ENCODE assay signal across 8 mouse cellular contexts in genomic region chr1:63178308-63178707, GRCm38 (mm10). TPM values are rescaled to one million over a fixed set of nuclear protein-coding genes. Genes with fewer than 3 reads are reported as not detected.
DNase-seq lines count a peak whose midpoint lies in the region; ATAC-seq and TF ChIP-seq lines count a peak whose summit lies in the region.

No protein-coding gene starts in this region.

- no peaks in the 10 kb centered on the region for H3K9me3 ChIP-seq in heart, postnatal 0 days (replicated peaks; ENCODE audit: control insufficient read depth, low read length)
- no peaks in the 10 kb centered on the region for H3K9me3 ChIP-seq in intestine, embryonic 15.5 days

- no peak overlapping the region for H3K9ac ChIP-seq in heart, postnatal 0 days (replicated peaks; ENCODE audit: low read depth, low read length)
- H3K9ac ChIP-seq in intestine, embryonic 15.5 days = peak overlapping the region; percentile 88; the same call in 1 of the 2 replicates

- H3K79me2 ChIP-seq in myocyte (ENCODE audit: control insufficient read depth, insufficient read depth) = peaks cover 46% of the 10 kb centered on the region

- no peak overlapping the region for H3ac ChIP-seq in myocyte (ENCODE audit: control insufficient read depth, insufficient read length)

- intact Hi-C loops in heart, postnatal 10 days (cut with DNase I) = no loop called here
- intact Hi-C loops in gastrocnemius, postnatal 36 days (cut with DNase I) = no loop called here

- peaks cover 20% of the 10 kb centered on the region for H3K4me1 ChIP-seq in heart, postnatal 0 days (ENCODE audit: control insufficient read depth, insufficient read depth)
- peaks cover 20% of the 10 kb centered on the region for H3K4me1 ChIP-seq in intestine, embryonic 15.5 days (replicated peaks)

- TF ChIP-seq POLR2A in myocyte (IDR thresholded peaks at IDR 0.05; ENCODE audit: insufficient read length, low read depth) = no peak

- no peak for DNase-seq in heart, postnatal 0 days (ENCODE audit: low spot score)
- DNase-seq in heart, postnatal 10 days = no peak
- DNase-seq in R1 (ENCODE audit: low read depth, low spot score) = peak; percentile 47
- DNase-seq in right cerebral cortex, postnatal 10 days (ENCODE audit: low spot score in 2 of 2) = no peak
- no peak for DNase-seq in gastrocnemius, postnatal 36 days

- peak overlapping the region; percentile 91 for H3K4me2 ChIP-seq in heart, postnatal 0 days (ENCODE audit: low read depth, low read length)
- peak overlapping the region; percentile 67 for H3K4me2 ChIP-seq in intestine, embryonic 15.5 days (replicated peaks)
- H3K4me2 ChIP-seq in myocyte (ENCODE audit: low read depth) = peak overlapping the region; percentile 85

- H3K4me3 ChIP-seq in heart, postnatal 0 days (ENCODE audit: low read depth, low read length) = no peak overlapping the region
- H3K4me3 ChIP-seq in intestine, embryonic 15.5 days (replicated peaks) = peak overlapping the region; percentile 95
- H3K4me3 ChIP-seq in myocyte = peak overlapping the region; percentile 99

- TF ChIP-seq EP300 in heart, postnatal 0 days (IDR thresholded peaks at IDR 0.05; ENCODE audit: low read depth) = no peak

- TF ChIP-seq CTCF in heart, postnatal 0 days (IDR thresholded peaks at IDR 0.05; ENCODE audit: low read depth) = no peak

- 66% methylated on average over 3 of the region's 3 CpGs for WGBS in heart, postnatal 0 days
- 71% methylated on average over 3 of the region's 3 CpGs for WGBS in intestine, embryonic 15.5 days

- no peak overlapping the region for H3K27ac ChIP-seq in heart, postnatal 0 days (ENCODE audit: low read depth)
- H3K27ac ChIP-seq in intestine, embryonic 15.5 days = no peak overlapping the region

- H3K36me3 ChIP-seq in heart, postnatal 0 days (replicated peaks; ENCODE audit: control insufficient read depth, insufficient read depth, low read length) = peaks cover 21% of the 10 kb centered on the region
- H3K36me3 ChIP-seq in intestine, embryonic 15.5 days = peaks cover 5% of the 10 kb centered on the region
- H3K36me3 ChIP-seq in myocyte (ENCODE audit: control insufficient read depth, insufficient read depth) = peaks cover 19% of the 10 kb centered on the region

- no peaks in the 10 kb centered on the region for H3K27me3 ChIP-seq in heart, postnatal 0 days (ENCODE audit: control insufficient read depth, insufficient read depth, low read length)
- H3K27me3 ChIP-seq in intestine, embryonic 15.5 days (replicated peaks) = no peaks in the 10 kb centered on the region
- no peaks in the 10 kb centered on the region for H3K27me3 ChIP-seq in myocyte (ENCODE audit: control insufficient read depth, insufficient read depth, insufficient read length)

- no peak for ATAC-seq in heart, postnatal 0 days (ENCODE audit: insufficient read depth, low read depth)
- no peak for ATAC-seq in intestine, embryonic 15.5 days
- no peak for ATAC-seq in cerebellum, adult (ENCODE audit: insufficient number of reproducible peaks, low FRiP score, low TSS enrichment)

TF ChIP-seq in myocyte, 11 proteins besides CTCF, POLR2A, EP300 and RAD21:
- TF ChIP-seq USF1 (IDR thresholded peaks at IDR 0.05; ENCODE audit: low read depth) (no peak), POLR2AphosphoS2 (IDR thresholded peaks at IDR 0.05; ENCODE audit: insufficient read length, low read depth) (no peak), TCF3 (IDR thresholded peaks at IDR 0.05; ENCODE audit: insufficient read length, low read depth) (no peak), REST (IDR thresholded peaks at IDR 0.05; ENCODE audit: insufficient read depth, insufficient read length) (no peak), MAX (IDR thresholded peaks at IDR 0.05; ENCODE audit: low read depth) (no peak), MYOG (IDR thresholded peaks at IDR 0.05; ENCODE audit: control insufficient read depth in 1 of 3, insufficient read depth in 1 of 3, insufficient read length in 2 of 3, low read depth in 2 of 3) (no peak), E2F4 (IDR thresholded peaks at IDR 0.05; ENCODE audit: insufficient read depth) (no peak), TCF12 (IDR thresholded peaks at IDR 0.05; ENCODE audit: insufficient read depth, poor library complexity, severe bottlenecking) (no peak), SRF (IDR thresholded peaks at IDR 0.05; ENCODE audit: control insufficient read depth, insufficient read length, low read depth) (no peak), CEBPB (IDR thresholded peaks at IDR 0.05; ENCODE audit: insufficient read depth, poor library complexity, severe bottlenecking) (no peak), MYOD1 (IDR thresholded peaks at IDR 0.05; ENCODE audit: control insufficient read depth in 1 of 3, insufficient read length in 2 of 3, low read depth in 2 of 3) (no peak)

RNA-seq across cellular contexts. Expression of gene Ndufs1, which starts 1.7 kb away (rescaled TPM):
- total RNA-seq in heart, postnatal 0 days (2014; rRNA removed; ENCODE audit: low replicate concordance) = 359 and 491 TPM in 2 replicates
- polyA plus RNA-seq in heart, postnatal 0 days (2015; fragmentation: Nextera tagmentation; extraction: Ambion mirVana) = 561 and 591 TPM in 2 replicates
- total RNA-seq in heart, postnatal 10 days (2021) = 100 to 1,000 TPM; 670 to 683 TPM
- 168 and 169 TPM in 2 replicates for polyA plus RNA-seq in intestine, embryonic 15.5 days (2015; fragmentation: Nextera tagmentation; extraction: Ambion mirVana)
- 58.8 TPM for polyA plus RNA-seq in myocyte (2012; fragmentation: generic; extraction: Trizol)
- total RNA-seq in gastrocnemius, postnatal 36 days (2021) = 100 to 1,000 TPM; 387 to 392 TPM

RNA-seq across cellular contexts. Expression of gene Eef1b2, which starts 1.7 kb away (rescaled TPM):
- 291 and 359 TPM in 2 replicates for total RNA-seq in heart, postnatal 0 days (2014; rRNA removed; ENCODE audit: low replicate concordance)
- polyA plus RNA-seq in heart, postnatal 0 days (2015; fragmentation: Nextera tagmentation; extraction: Ambion mirVana) = 227 and 235 TPM in 2 replicates
- total RNA-seq in heart, postnatal 10 days (2021) = 100 to 1,000 TPM; 445 to 453 TPM
- 545 and 642 TPM in 2 replicates for polyA plus RNA-seq in intestine, embryonic 15.5 days (2015; fragmentation: Nextera tagmentation; extraction: Ambion mirVana)
- 1,523 TPM for polyA plus RNA-seq in myocyte (2012; fragmentation: generic; extraction: Trizol)
- 100 to 1,000 TPM; 261 to 331 TPM for total RNA-seq in gastrocnemius, postnatal 36 days (2021)

RNA-seq across cellular contexts. Expression of gene Gpr1, which starts 36.0 kb away (rescaled TPM):
- total RNA-seq in heart, postnatal 0 days (2014; rRNA removed; ENCODE audit: low replicate concordance) = not detected in 2 replicates
- polyA plus RNA-seq in heart, postnatal 0 days (2015; fragmentation: Nextera tagmentation; extraction: Ambion mirVana) = 0.10 TPM in 1 of 2 replicates, not detected in the other
- under 1 TPM; 0.22 to 0.35 TPM for total RNA-seq in heart, postnatal 10 days (2021)
- polyA plus RNA-seq in intestine, embryonic 15.5 days (2015; fragmentation: Nextera tagmentation; extraction: Ambion mirVana) = 0.21 and 0.33 TPM in 2 replicates
- polyA plus RNA-seq in myocyte (2012; fragmentation: generic; extraction: Trizol) = 0.02 TPM
- total RNA-seq in gastrocnemius, postnatal 36 days (2021) = under 1 TPM; 0.17 to 0.48 TPM
